Mouse (Mus musculus) erythroblast, embryonic 14.5 days (primary cell): ENCODE results near the gene Map4k2.

Experiments used
- GATA1 ChIP-seq: IDR thresholded peaks from 2 replicates; pipeline ENCODE4 v1.6.1; 2012; ENCODE audit warnings: low read length, inconsistent platforms, mixed read lengths
- TAL1 ChIP-seq: IDR thresholded peaks from 3 replicates; pipeline ENCODE4 v1.6.1; 2012; ENCODE audit warnings: low read length, inconsistent platforms, mixed read lengths

- no peak for TF ChIP-seq TAL1
- TF ChIP-seq GATA1: no peak
Measured at GRCm38 (mm10) chr19:6302522-6302921, 38.4 kb upstream of the Map4k2 start.
